In the genomic region with DNA sequence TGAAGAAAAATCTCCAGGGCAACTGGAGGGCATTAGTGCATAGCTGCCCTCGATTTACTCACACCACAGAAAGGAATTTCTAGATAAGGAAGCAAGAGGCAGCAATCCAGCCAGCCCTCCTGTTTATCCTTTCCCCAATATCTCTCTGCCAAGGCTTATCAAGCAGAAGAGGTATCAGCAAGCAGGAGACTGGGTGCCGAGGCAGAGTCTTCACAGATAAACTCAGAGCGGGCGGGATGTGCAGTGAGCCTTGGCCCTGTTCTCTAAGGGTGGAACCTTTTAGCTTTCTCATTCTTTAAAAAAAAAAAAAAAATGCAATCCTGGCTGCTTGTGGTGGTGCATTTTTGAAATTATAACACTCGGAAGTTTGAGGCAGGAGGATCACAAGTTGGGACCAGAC, we compare ENCODE assay signal across 13 mouse cellular contexts. TPM values are rescaled to one million over a fixed set of nuclear protein-coding genes. Genes with fewer than 3 reads are reported as not detected.
DNase-seq lines count a peak whose midpoint lies in the region; ATAC-seq and TF ChIP-seq lines count a peak whose summit lies in the region.
"Had no signal": no experiment of that assay in that cellular context is flagged by ENCODE, and none has a peak within 500 bp of the region (broad histone marks: within the 10 kb centered on the region; RNA-seq: fewer than 3 reads in every experiment).

No protein-coding gene starts in this region.

- no peak for DNase-seq in gastrocnemius, adult 2 months
- no peak for DNase-seq in gastrocnemius, postnatal 36 days
- peak; percentile 62 for DNase-seq in MEL-GATA-1-ER (ENCODE audit: extremely low read depth, low read depth)
- peak; percentile 81 for DNase-seq in liver, embryonic 13.5 days
- no peak for DNase-seq in left cerebral cortex, postnatal 14 days (ENCODE audit: low spot score in 2 of 2)
- DNase-seq: cerebellum, postnatal 36 days had no signal

- WGBS in heart, embryonic 12.5 days: 2% methylated on average over 5 of the region's 5 CpGs
- WGBS in liver, embryonic 13.5 days (ENCODE audit: insufficient replicate concordance): 12% methylated on average over 5 of the region's 5 CpGs
- 93% methylated on average over 5 of the region's 5 CpGs for WGBS in neural tube, embryonic 15.5 days

- no peak for TF ChIP-seq CTCF in gastrocnemius, adult 2 months (IDR thresholded peaks at IDR 0.05)

- 0 out of 2 replicates have a peak overlapping the region, but pooled peaks have one; percentile 24 for H3K27ac ChIP-seq in gastrocnemius, adult 2 months
- peak overlapping the region; percentile 89 for H3K27ac ChIP-seq in heart, embryonic 12.5 days (ENCODE audit: poor library complexity, severe bottlenecking)
- H3K27ac ChIP-seq in liver, embryonic 13.5 days: peak overlapping the region; percentile 96
- H3K27ac ChIP-seq in neural tube, embryonic 15.5 days (replicated peaks): no peak overlapping the region
- H3K27ac ChIP-seq: hindbrain, embryonic 12.5 days; kidney, postnatal 0 days had no signal

- peak; percentile 79 for ATAC-seq in heart, embryonic 12.5 days (ENCODE audit: insufficient number of reproducible peaks, low FRiP score)
- peak; percentile 88 for ATAC-seq in liver, embryonic 13.5 days (ENCODE audit: low read depth)
- no peak for ATAC-seq in granulocyte monocyte progenitor cell, adult 5-6 weeks (replicated peaks; ENCODE audit: poor library complexity, severe bottlenecking)
- ATAC-seq in neural tube, embryonic 15.5 days (ENCODE audit: low FRiP score): no peak
- ATAC-seq: lung, postnatal 0 days had no signal

- intact Hi-C loops in gastrocnemius, adult 2 months (cut with DNase I): loop anchor here (5.0 kb wide), 1 partner anchor 34 kb away; no protein-coding TSS in a partner anchor
- intact Hi-C loops in gastrocnemius, postnatal 36 days (cut with DNase I): no loop called here
- intact Hi-C loops in left cerebral cortex, postnatal 14 days (cut with DNase I): no loop called here

- no peaks in the 10 kb centered on the region for H3K36me3 ChIP-seq in heart, embryonic 12.5 days
- no peaks in the 10 kb centered on the region for H3K36me3 ChIP-seq in liver, embryonic 13.5 days
- no peaks in the 10 kb centered on the region for H3K36me3 ChIP-seq in neural tube, embryonic 15.5 days
- H3K36me3 ChIP-seq: G1E; hindbrain, embryonic 12.5 days had no signal

- peaks cover 33% of the 10 kb centered on the region for H3K4me1 ChIP-seq in heart, embryonic 12.5 days (replicated peaks)
- H3K4me1 ChIP-seq in liver, embryonic 13.5 days (replicated peaks): peaks cover 79% of the 10 kb centered on the region
- no peaks in the 10 kb centered on the region for H3K4me1 ChIP-seq in neural tube, embryonic 15.5 days
- H3K4me1 ChIP-seq: hindbrain, embryonic 12.5 days had no signal

- no peaks in the 10 kb centered on the region for H3K27me3 ChIP-seq in heart, embryonic 12.5 days (replicated peaks)
- H3K27me3 ChIP-seq in liver, embryonic 13.5 days: no peaks in the 10 kb centered on the region
- H3K27me3 ChIP-seq in neural tube, embryonic 15.5 days (replicated peaks): no peaks in the 10 kb centered on the region
- H3K27me3 ChIP-seq: hindbrain, embryonic 12.5 days had no signal

- peak overlapping the region; percentile 34 for H3K4me2 ChIP-seq in heart, embryonic 12.5 days
- peak overlapping the region; percentile 51 for H3K4me2 ChIP-seq in liver, embryonic 13.5 days
- H3K4me2 ChIP-seq in neural tube, embryonic 15.5 days: no peak overlapping the region
- H3K4me2 ChIP-seq: hindbrain, embryonic 12.5 days had no signal

- no peak overlapping the region for H3K9ac ChIP-seq in heart, embryonic 12.5 days
- peak overlapping the region; percentile 66 for H3K9ac ChIP-seq in liver, embryonic 13.5 days
- H3K9ac ChIP-seq in neural tube, embryonic 15.5 days (replicated peaks): no peak overlapping the region
- H3K9ac ChIP-seq: hindbrain, embryonic 12.5 days had no signal

- H3K9me3 ChIP-seq in heart, embryonic 12.5 days (replicated peaks): no peaks in the 10 kb centered on the region
- no peaks in the 10 kb centered on the region for H3K9me3 ChIP-seq in liver, embryonic 13.5 days (replicated peaks)
- no peaks in the 10 kb centered on the region for H3K9me3 ChIP-seq in neural tube, embryonic 15.5 days (replicated peaks)
- H3K9me3 ChIP-seq: hindbrain, embryonic 12.5 days had no signal

- H3K4me3 ChIP-seq in gastrocnemius, adult 2 months: no peak overlapping the region
- no peak overlapping the region for H3K4me3 ChIP-seq in heart, embryonic 12.5 days
- no peak overlapping the region for H3K4me3 ChIP-seq in liver, embryonic 13.5 days (replicated peaks)
- no peak overlapping the region for H3K4me3 ChIP-seq in neural tube, embryonic 15.5 days (replicated peaks)
- H3K4me3 ChIP-seq: hindbrain, embryonic 12.5 days had no signal

RNA-seq across cellular contexts. Expression of a gene that starts 38.2 kb away (rescaled TPM):
- total RNA-seq in gastrocnemius, adult 2 months (2021): 10 to 100 TPM in 1 of 2 experiments, 1 to 10 TPM in 1; 8.4 to 10.4 TPM
- 10 to 100 TPM in 1 of 2 experiments, 1 to 10 TPM in 1; 8.9 to 10.6 TPM for total RNA-seq in gastrocnemius, postnatal 36 days (2021)
- polyA plus RNA-seq in heart, embryonic 12.5 days (2016; fragmentation: Nextera tagmentation; extraction: Ambion mirVana): 9.4 and 10.6 TPM in 2 replicates
- 8.2 and 11.2 TPM in 2 replicates for polyA plus RNA-seq in liver, embryonic 13.5 days (2015; fragmentation: Nextera tagmentation; extraction: Ambion mirVana)
- total RNA-seq in left cerebral cortex, postnatal 14 days (2021): 10 to 100 TPM; 25.1 to 29.9 TPM
- 51.7 and 66.8 TPM in 2 replicates for total RNA-seq in granulocyte monocyte progenitor cell, adult 5-6 weeks (2014; fragmentation: Nextera tagmentation)
- total RNA-seq in granulocyte monocyte progenitor cell, adult 5-6 weeks (2017): 74.8 and 82.5 TPM in 2 replicates
- 5.3 TPM in 2 replicates for polyA plus RNA-seq in neural tube, embryonic 15.5 days (2015; fragmentation: Nextera tagmentation; extraction: Ambion mirVana)

Comparison
In these comparisons a context has a peak if more than half of its experiments do, and no peak if none do; other contexts are left out.
1. DNase-seq: peak in MEL-GATA-1-ER (single experiment) and liver, embryonic 13.5 days (single experiment); none in gastrocnemius, adult 2 months (single experiment), gastrocnemius, postnatal 36 days (0 of 2) and left cerebral cortex, postnatal 14 days (0 of 2).
2. ATAC-seq: peak in heart, embryonic 12.5 days (single experiment) and liver, embryonic 13.5 days (single experiment); none in granulocyte monocyte progenitor cell, adult 5-6 weeks (single experiment) and neural tube, embryonic 15.5 days (single experiment).